Mouse (Mus musculus): ENCODE measurements around the gene Ttll8. TPM values are rescaled to one million over a fixed set of nuclear protein-coding genes. Genes with fewer than 3 reads are reported as not detected.

Gene Ttll8
- polyA plus RNA-seq, 1 experiment from 2014 or later, result not detected

GRCm38 (mm10) chr15:88860781-88861180 lies 93.4 kb downstream of the Ttll8 start:
- Histone ChIP-seq H3K4me2 (ENCODE audit: low read depth, low read length) (no peak overlapping the region), H3K27ac (ENCODE audit: low read length) (no peak overlapping the region; the same call in 1 of the 2 replicates), H3K36me3 (ENCODE audit: control insufficient read depth, insufficient read depth, low read length) (peaks cover 6% of the 10 kb centered on the region; the same call in 1 of the 2 replicates), H3K4me1 (ENCODE audit: control insufficient read depth, insufficient read depth, low read length) (peaks cover 22% of the 10 kb centered on the region), H3K9ac (ENCODE audit: low read length) (no peak overlapping the region), H3K4me3 (replicated peaks; ENCODE audit: low read length) (no peak overlapping the region), H3K27me3 (ENCODE audit: control insufficient read depth, insufficient read depth, low read length) (no peaks in the 10 kb centered on the region), H3K9me3 (replicated peaks; ENCODE audit: control insufficient read depth, low read length) (no peaks in the 10 kb centered on the region)
- 87% methylated on average over 3 of the region's 3 CpGs for WGBS
- ATAC-seq (ENCODE audit: insufficient read depth, low FRiP score), result no peak

GRCm38 (mm10) chr15:88859206-88859970 lies 94.8 kb downstream of the Ttll8 start:
- H3K9ac ChIP-seq (ENCODE audit: low read length), result 0 out of 2 replicates have a peak overlapping the region, but pooled peaks have one; percentile 32
- no peak overlapping the region for H3K27ac ChIP-seq (ENCODE audit: low read length)
- ATAC-seq (ENCODE audit: insufficient read depth, low FRiP score), result no peak
- peaks cover 24% of the 10 kb centered on the region for H3K4me1 ChIP-seq (ENCODE audit: control insufficient read depth, insufficient read depth, low read length)
- H3K36me3 ChIP-seq (ENCODE audit: control insufficient read depth, insufficient read depth, low read length), result no peaks in the 10 kb centered on the region
- no peak overlapping the region for H3K4me2 ChIP-seq (ENCODE audit: low read depth, low read length)
- WGBS, result 63% methylated on average over 8 of the region's 8 CpGs
- no peak overlapping the region for H3K4me3 ChIP-seq (replicated peaks; ENCODE audit: low read length)
- H3K27me3 ChIP-seq (ENCODE audit: control insufficient read depth, insufficient read depth, low read length), result no peaks in the 10 kb centered on the region
- H3K9me3 ChIP-seq (replicated peaks; ENCODE audit: control insufficient read depth, low read length), result no peaks in the 10 kb centered on the region

GRCm38 (mm10) chr15:88858707-88859106 lies 95.5 kb downstream of the Ttll8 start:
- Histone ChIP-seq H3K27me3 (ENCODE audit: control insufficient read depth, insufficient read depth, low read length) (no peaks in the 10 kb centered on the region), H3K9ac (ENCODE audit: low read length) (no peak overlapping the region), H3K36me3 (ENCODE audit: control insufficient read depth, insufficient read depth, low read length) (no peaks in the 10 kb centered on the region), H3K27ac (ENCODE audit: low read length) (peak overlapping the region; percentile 43), H3K4me1 (ENCODE audit: control insufficient read depth, insufficient read depth, low read length) (peaks cover 24% of the 10 kb centered on the region), H3K4me2 (ENCODE audit: low read depth, low read length) (no peak overlapping the region), H3K9me3 (replicated peaks; ENCODE audit: control insufficient read depth, low read length) (no peaks in the 10 kb centered on the region), H3K4me3 (replicated peaks; ENCODE audit: low read length) (no peak overlapping the region)
- 71% methylated on average over 2 of the region's 2 CpGs for WGBS
- no peak for ATAC-seq (ENCODE audit: insufficient read depth, low FRiP score)

GRCm38 (mm10) chr15:88858141-88858541 lies 96.1 kb downstream of the Ttll8 start:
- 84% methylated on average over 3 of the region's 3 CpGs for WGBS
- no peaks in the 10 kb centered on the region for H3K36me3 ChIP-seq (ENCODE audit: control insufficient read depth, insufficient read depth, low read length)
- peaks cover 24% of the 10 kb centered on the region for H3K4me1 ChIP-seq (ENCODE audit: control insufficient read depth, insufficient read depth, low read length)
- no peak overlapping the region for H3K4me2 ChIP-seq (ENCODE audit: low read depth, low read length)
- H3K27me3 ChIP-seq (ENCODE audit: control insufficient read depth, insufficient read depth, low read length), result no peaks in the 10 kb centered on the region
- 0 out of 2 replicates have a peak overlapping the region, but pooled peaks have one; percentile 23 for H3K9ac ChIP-seq (ENCODE audit: low read length)
- no peaks in the 10 kb centered on the region for H3K9me3 ChIP-seq (replicated peaks; ENCODE audit: control insufficient read depth, low read length)
- H3K4me3 ChIP-seq (replicated peaks; ENCODE audit: low read length), result no peak overlapping the region
- no peak for ATAC-seq (ENCODE audit: insufficient read depth, low FRiP score)
- no peak overlapping the region for H3K27ac ChIP-seq (ENCODE audit: low read length)

GRCm38 (mm10) chr15:88857361-88857760 lies 96.9 kb downstream of the Ttll8 start:
- 90% methylated on average over 7 of the region's 7 CpGs for WGBS
- Histone ChIP-seq H3K4me3 (replicated peaks; ENCODE audit: low read length) (no peak overlapping the region), H3K9ac (ENCODE audit: low read length) (no peak overlapping the region), H3K36me3 (ENCODE audit: control insufficient read depth, insufficient read depth, low read length) (no peaks in the 10 kb centered on the region), H3K4me1 (ENCODE audit: control insufficient read depth, insufficient read depth, low read length) (peaks cover 30% of the 10 kb centered on the region), H3K27ac (ENCODE audit: low read length) (no peak overlapping the region), H3K9me3 (replicated peaks; ENCODE audit: control insufficient read depth, low read length) (no peaks in the 10 kb centered on the region), H3K27me3 (ENCODE audit: control insufficient read depth, insufficient read depth, low read length) (no peaks in the 10 kb centered on the region), H3K4me2 (ENCODE audit: low read depth, low read length) (no peak overlapping the region)
- no peak for ATAC-seq (ENCODE audit: insufficient read depth, low FRiP score)

GRCm38 (mm10) chr15:88856613-88857012 lies 97.6 kb downstream of the Ttll8 start:
- no peaks in the 10 kb centered on the region for H3K36me3 ChIP-seq (ENCODE audit: control insufficient read depth, insufficient read depth, low read length)
- WGBS, result 81% methylated on average over 5 of the region's 5 CpGs
- H3K4me2 ChIP-seq (ENCODE audit: low read depth, low read length), result no peak overlapping the region
- H3K4me3 ChIP-seq (replicated peaks; ENCODE audit: low read length), result no peak overlapping the region
- H3K4me1 ChIP-seq (ENCODE audit: control insufficient read depth, insufficient read depth, low read length), result peaks cover 33% of the 10 kb centered on the region
- no peak overlapping the region for H3K9ac ChIP-seq (ENCODE audit: low read length)
- no peak overlapping the region for H3K27ac ChIP-seq (ENCODE audit: low read length)
- ATAC-seq (ENCODE audit: insufficient read depth, low FRiP score), result no peak
- H3K9me3 ChIP-seq (replicated peaks; ENCODE audit: control insufficient read depth, low read length), result no peaks in the 10 kb centered on the region
- no peaks in the 10 kb centered on the region for H3K27me3 ChIP-seq (ENCODE audit: control insufficient read depth, insufficient read depth, low read length)

GRCm38 (mm10) chr15:88855896-88856417 lies 98.3 kb downstream of the Ttll8 start:
- Histone ChIP-seq H3K27ac (ENCODE audit: low read length) (peak overlapping the region; percentile 21; the same call in 1 of the 2 replicates), H3K9ac (ENCODE audit: low read length) (peak overlapping the region; percentile 1; the same call in 1 of the 2 replicates), H3K4me1 (ENCODE audit: control insufficient read depth, insufficient read depth, low read length) (peaks cover 34% of the 10 kb centered on the region), H3K4me3 (replicated peaks; ENCODE audit: low read length) (no peak overlapping the region), H3K36me3 (ENCODE audit: control insufficient read depth, insufficient read depth, low read length) (no peaks in the 10 kb centered on the region), H3K9me3 (replicated peaks; ENCODE audit: control insufficient read depth, low read length) (no peaks in the 10 kb centered on the region), H3K27me3 (ENCODE audit: control insufficient read depth, insufficient read depth, low read length) (no peaks in the 10 kb centered on the region), H3K4me2 (ENCODE audit: low read depth, low read length) (no peak overlapping the region)
- ATAC-seq (ENCODE audit: insufficient read depth, low FRiP score), result no peak
- WGBS, result 70% methylated on average over 6 of the region's 6 CpGs

- ATAC-seq (ENCODE audit: insufficient read depth, low FRiP score), result no peak
- Histone ChIP-seq H3K4me1 (ENCODE audit: control insufficient read depth, insufficient read depth, low read length) (peaks cover 41% of the 10 kb centered on the region), H3K27ac (ENCODE audit: low read length) (no peak overlapping the region), H3K9me3 (replicated peaks; ENCODE audit: control insufficient read depth, low read length) (no peaks in the 10 kb centered on the region), H3K4me3 (replicated peaks; ENCODE audit: low read length) (no peak overlapping the region), H3K27me3 (ENCODE audit: control insufficient read depth, insufficient read depth, low read length) (no peaks in the 10 kb centered on the region), H3K4me2 (ENCODE audit: low read depth, low read length) (no peak overlapping the region), H3K9ac (ENCODE audit: low read length) (peak overlapping the region; percentile 42; the same call in 1 of the 2 replicates), H3K36me3 (ENCODE audit: control insufficient read depth, insufficient read depth, low read length) (no peaks in the 10 kb centered on the region)
- 65% methylated on average over 15 of the region's 15 CpGs for WGBS
Observed at GRCm38 (mm10) chr15:88854969-88855830, 99.0 kb downstream of the Ttll8 start.

Data from stomach, embryonic 16.5 days (tissue).